Mouse (Mus musculus): ENCODE results near the gene Ccdc136. TPM values are rescaled to one million over a fixed set of nuclear protein-coding genes. Genes with fewer than 3 reads are reported as not detected.
"Not testable (repeated sequence)": the region's sequence is repeated elsewhere in the genome, so short reads cannot be mapped to it uniquely, and the experiment has no call there.

The Ccdc136 gene
- polyA plus RNA-seq, 1 experiment from 2014 or later, result 27.2 TPM

- H3K36me3 ChIP-seq, result peaks cover 35% of the 10 kb centered on the region
- H3K27me3 ChIP-seq, result no peaks in the 10 kb centered on the region
- no peaks in the 10 kb centered on the region; the same call in 1 of the 2 replicates for H3K4me1 ChIP-seq
- no peak overlapping the region for H3K27ac ChIP-seq (replicated peaks)
- H3K4me3 ChIP-seq, result no peak overlapping the region
- no peak overlapping the region for H3K9ac ChIP-seq (replicated peaks)
- ATAC-seq (ENCODE audit: low FRiP score, low read depth), result no peak
- 80% methylated on average over 1 of the region's 1 CpGs for WGBS
- no peaks in the 10 kb centered on the region for H3K9me3 ChIP-seq
- no peak overlapping the region for H3K4me2 ChIP-seq (replicated peaks)
Measured at GRCm38 (mm10) chr6:29365277-29365676, 30.8 kb upstream of the Ccdc136 start.

DNA sequence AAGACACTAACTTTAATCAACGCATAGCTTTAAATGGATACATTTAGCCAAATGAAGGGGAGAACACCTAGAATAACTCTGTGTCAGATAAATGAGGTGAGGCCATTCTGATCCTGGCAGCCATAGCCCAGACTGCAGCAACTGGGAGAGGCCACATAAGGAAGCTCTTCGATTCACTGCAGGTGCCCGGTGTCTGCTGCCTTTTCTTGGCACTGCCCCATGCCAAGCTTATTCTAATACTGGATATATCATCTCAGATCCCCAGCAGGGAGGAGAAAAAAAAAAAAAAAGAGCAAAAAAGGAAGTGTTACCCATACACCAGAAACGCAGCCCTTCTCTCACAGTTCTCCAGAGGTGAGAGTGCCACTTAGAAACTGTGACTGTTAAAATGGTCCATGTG lies 18.7 kb upstream of the Ccdc136 start:
- Histone ChIP-seq H3K27ac (replicated peaks) (no peak overlapping the region), H3K4me2 (replicated peaks) (no peak overlapping the region), H3K9me3 (no peaks in the 10 kb centered on the region), H3K9ac (replicated peaks) (no peak overlapping the region), H3K4me3 (no peak overlapping the region), H3K4me1 (no peaks in the 10 kb centered on the region), H3K27me3 (no peaks in the 10 kb centered on the region), H3K36me3 (peaks cover 62% of the 10 kb centered on the region)
- no peak for ATAC-seq (ENCODE audit: low FRiP score, low read depth)
- 99% methylated on average over 4 of the region's 4 CpGs for WGBS

GRCm38 (mm10) chr6:29378678-29379077 lies 17.4 kb upstream of the Ccdc136 start:
- Histone ChIP-seq H3K4me1 (no peaks in the 10 kb centered on the region), H3K4me3 (no peak overlapping the region), H3K9me3 (no peaks in the 10 kb centered on the region), H3K27me3 (no peaks in the 10 kb centered on the region), H3K4me2 (replicated peaks) (no peak overlapping the region), H3K27ac (replicated peaks) (no peak overlapping the region), H3K9ac (replicated peaks) (no peak overlapping the region), H3K36me3 (peaks cover 49% of the 10 kb centered on the region)
- 94% methylated on average over 10 of the region's 10 CpGs for WGBS
- ATAC-seq (ENCODE audit: low FRiP score, low read depth), result no peak

DNA sequence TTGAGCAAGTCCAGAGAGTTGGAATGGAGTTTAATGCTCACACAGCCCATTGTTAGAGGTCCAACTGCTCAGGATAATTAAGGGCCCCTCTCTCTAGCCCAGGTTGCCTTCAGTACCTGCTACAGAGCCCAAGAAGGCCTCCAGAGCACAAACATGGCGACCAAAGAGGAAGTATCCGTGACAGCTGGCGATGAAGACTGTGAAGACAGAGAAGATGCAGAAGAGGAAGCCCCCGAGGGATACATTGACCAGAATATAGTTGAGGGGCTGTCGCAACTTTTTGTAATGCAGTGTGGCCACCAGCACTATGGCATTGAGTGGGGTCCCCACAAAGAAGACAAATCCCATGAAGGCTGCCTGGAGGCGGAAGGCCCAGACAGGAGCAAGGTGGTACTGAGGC lies 16.2 kb upstream of the Ccdc136 start:
- H3K4me3 ChIP-seq, result no peak overlapping the region
- H3K4me2 ChIP-seq (replicated peaks), result no peak overlapping the region
- H3K9me3 ChIP-seq, result no peaks in the 10 kb centered on the region
- H3K36me3 ChIP-seq, result peaks cover 36% of the 10 kb centered on the region
- H3K4me1 ChIP-seq, result no peaks in the 10 kb centered on the region
- 95% methylated on average over 6 of the region's 6 CpGs for WGBS
- no peak for ATAC-seq (ENCODE audit: low FRiP score, low read depth)
- H3K27ac ChIP-seq (replicated peaks), result no peak overlapping the region
- no peak overlapping the region for H3K9ac ChIP-seq (replicated peaks)
- no peaks in the 10 kb centered on the region for H3K27me3 ChIP-seq

DNA sequence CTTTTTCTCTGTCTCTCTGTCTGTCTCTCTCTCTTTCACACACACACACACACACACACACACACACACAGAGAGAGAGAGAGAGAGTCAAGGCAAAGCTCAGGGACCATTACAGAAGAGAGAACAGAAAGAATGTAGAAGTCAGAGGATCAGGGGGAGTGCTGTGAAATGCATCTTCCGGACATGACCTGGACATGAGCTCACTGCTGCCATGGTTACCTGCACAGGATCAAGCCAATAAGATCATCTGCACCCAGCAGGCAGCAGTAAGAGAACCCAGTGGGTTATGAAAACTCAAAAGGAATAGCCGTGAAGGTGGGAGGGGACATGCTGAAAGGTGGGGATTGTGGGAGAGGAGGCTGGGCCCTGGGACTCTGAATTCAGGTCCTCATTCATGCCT lies 13.7 kb upstream of the Ccdc136 start:
- H3K36me3 ChIP-seq, result peaks cover 14% of the 10 kb centered on the region
- no peak overlapping the region for H3K4me2 ChIP-seq (replicated peaks)
- 40% methylated on average over 2 of the region's 2 CpGs for WGBS
- H3K4me3 ChIP-seq, result no peak overlapping the region
- no peak overlapping the region for H3K9ac ChIP-seq (replicated peaks)
- ATAC-seq (ENCODE audit: low FRiP score, low read depth), result no peak
- H3K27ac ChIP-seq (replicated peaks), result no peak overlapping the region
- no peaks in the 10 kb centered on the region for H3K9me3 ChIP-seq
- 0 out of 2 replicates have a peak, but pooled peaks cover under 1% of the 10 kb centered on the region for H3K4me1 ChIP-seq
- H3K27me3 ChIP-seq, result 0 out of 2 replicates have a peak, but pooled peaks cover 3% of the 10 kb centered on the region

- Histone ChIP-seq H3K4me2 (replicated peaks) (0 out of 2 replicates have a peak within 1 kb of the TSS, but pooled peaks have one; percentile 10), H3K36me3 (no peaks in the 10 kb centered on the region), H3K9ac (replicated peaks) (no peak within 1 kb of the TSS), H3K27ac (replicated peaks) (no peak within 1 kb of the TSS), H3K4me3 (no peak within 1 kb of the TSS), H3K4me1 (peaks cover 7% of the 10 kb centered on the region), H3K27me3 (peaks cover 26% of the 10 kb centered on the region), H3K9me3 (no peaks in the 10 kb centered on the region)
- WGBS, result 3% methylated on average over 12 of the region's 12 CpGs
- ATAC-seq (ENCODE audit: low FRiP score, low read depth), result no peak
Measured at GRCm38 (mm10) chr6:29388052-29388518, 8.0 kb upstream of the Ccdc136 start, which contains the start of gene Opn1sw. Opn1sw (minus strand) TSS chr6:29388468.

DNA sequence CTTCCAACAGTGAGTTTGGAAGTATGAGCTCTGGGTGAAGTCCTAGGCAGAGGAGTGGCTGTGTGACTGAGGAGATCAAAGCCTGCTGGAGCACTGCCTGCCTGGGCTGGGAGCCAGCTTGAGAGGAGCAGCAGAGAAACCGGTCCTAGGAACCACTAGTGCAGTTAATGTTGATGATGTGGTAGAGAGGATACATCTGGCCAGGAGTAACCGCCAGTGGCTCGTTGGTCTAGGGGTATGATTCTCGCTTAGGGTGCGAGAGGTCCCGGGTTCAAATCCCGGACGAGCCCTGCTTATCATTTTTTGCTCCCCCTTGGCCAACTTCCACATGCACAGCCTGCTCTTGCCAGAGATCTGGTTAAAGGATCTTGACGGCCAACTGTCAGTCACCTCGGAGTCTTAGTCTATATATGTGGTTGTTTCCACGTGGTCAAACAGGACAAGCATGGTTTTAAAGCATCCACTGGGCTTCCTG lies 7.5 kb upstream of the Ccdc136 start:
- Histone ChIP-seq H3K27ac (replicated peaks) (no peak overlapping the region), H3K4me3 (no peak overlapping the region), H3K4me2 (replicated peaks) (no peak overlapping the region), H3K9ac (replicated peaks) (no peak overlapping the region), H3K27me3 (peaks cover 28% of the 10 kb centered on the region), H3K4me1 (peaks cover 7% of the 10 kb centered on the region), H3K36me3 (no peaks in the 10 kb centered on the region), H3K9me3 (no peaks in the 10 kb centered on the region)
- 14% methylated on average over 11 of the region's 11 CpGs for WGBS
- ATAC-seq (ENCODE audit: low FRiP score, low read depth), result no peak

DNA sequence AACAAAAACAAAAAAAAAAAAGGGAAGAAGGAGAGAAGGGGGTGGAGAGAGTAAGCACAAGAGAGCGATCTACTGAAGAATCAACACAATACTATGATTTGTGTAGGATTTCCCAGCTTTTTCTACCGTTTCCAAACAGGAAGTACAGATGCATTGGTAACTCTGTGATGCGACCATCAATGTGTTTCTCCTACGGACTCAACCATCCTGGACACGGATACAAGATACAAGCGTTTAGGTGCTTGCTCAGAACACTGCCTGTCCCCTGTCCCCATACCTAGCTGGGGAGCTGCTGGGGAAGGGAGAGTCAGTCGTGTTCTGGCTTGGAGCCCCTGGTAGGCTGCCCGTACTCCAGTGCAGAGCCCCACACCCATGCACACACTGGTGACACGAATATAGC lies 6.7 kb upstream of the Ccdc136 start:
- Histone ChIP-seq H3K9me3 (no peaks in the 10 kb centered on the region), H3K4me2 (replicated peaks) (no peak overlapping the region), H3K36me3 (no peaks in the 10 kb centered on the region), H3K27ac (replicated peaks) (no peak overlapping the region), H3K4me1 (peaks cover 7% of the 10 kb centered on the region), H3K27me3 (peaks cover 35% of the 10 kb centered on the region), H3K4me3 (no peak overlapping the region), H3K9ac (replicated peaks) (no peak overlapping the region)
- WGBS, result 66% methylated on average over 9 of the region's 9 CpGs
- no peak for ATAC-seq (ENCODE audit: low FRiP score, low read depth)

GRCm38 (mm10) chr6:29390500-29390899 lies 5.6 kb upstream of the Ccdc136 start:
- WGBS, result 79% methylated on average over 1 of the region's 1 CpGs
- not testable (repeated sequence) for H3K4me2 ChIP-seq (replicated peaks); H3K36me3 ChIP-seq; H3K4me3 ChIP-seq; H3K9me3 ChIP-seq; H3K9ac ChIP-seq (replicated peaks); H3K27ac ChIP-seq (replicated peaks); H3K4me1 ChIP-seq; ATAC-seq (ENCODE audit: low FRiP score, low read depth)
- H3K27me3 ChIP-seq, result peaks cover 46% of the 10 kb centered on the region

DNA sequence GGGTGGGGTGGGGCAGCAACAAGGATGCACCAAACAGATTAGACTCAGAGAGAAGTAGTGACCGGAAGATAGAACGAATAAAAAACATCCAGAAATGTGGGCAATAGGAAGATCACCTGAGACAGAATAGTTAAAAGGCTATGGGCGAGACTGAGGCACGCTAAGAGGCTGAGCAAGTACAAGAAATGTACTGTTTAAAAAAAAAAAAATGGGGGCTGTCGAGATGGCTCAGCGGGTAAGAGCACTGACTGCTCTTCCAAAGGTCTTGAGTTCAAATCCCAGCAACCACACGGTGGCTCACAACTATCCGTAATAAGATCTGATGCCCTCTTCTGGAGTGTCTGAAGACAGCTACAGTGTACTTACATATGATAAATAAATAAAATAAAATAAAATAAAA lies 4.9 kb upstream of the Ccdc136 start:
- not testable (repeated sequence) for H3K4me2 ChIP-seq (replicated peaks); H3K36me3 ChIP-seq; ATAC-seq (ENCODE audit: low FRiP score, low read depth); H3K4me3 ChIP-seq; H3K27ac ChIP-seq (replicated peaks); H3K9me3 ChIP-seq; H3K9ac ChIP-seq (replicated peaks)
- Histone ChIP-seq H3K27me3 (peaks cover 48% of the 10 kb centered on the region), H3K4me1 (peaks cover 11% of the 10 kb centered on the region)
- WGBS, result 80% methylated on average over 8 of the region's 8 CpGs

DNA sequence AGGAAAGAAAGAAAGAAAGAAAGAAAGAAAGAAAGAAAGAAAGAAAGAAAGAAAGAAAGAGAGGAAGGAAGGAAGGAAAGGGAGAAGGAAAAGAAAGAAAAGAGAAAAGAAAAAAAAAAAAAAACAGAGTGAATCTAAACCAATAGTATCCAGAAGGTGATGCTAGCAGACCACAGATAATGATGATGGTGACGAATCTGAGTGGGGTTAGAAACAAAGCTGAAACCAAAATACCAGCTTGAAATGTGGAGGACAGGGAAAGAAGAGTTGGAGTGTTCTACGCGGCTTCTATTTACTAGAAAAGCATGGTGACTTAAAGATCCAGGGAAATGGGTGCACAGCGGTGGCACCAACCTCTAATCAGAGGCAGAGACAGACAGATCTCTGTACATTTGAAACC lies 4.3 kb upstream of the Ccdc136 start:
- no peak overlapping the region for H3K4me2 ChIP-seq (replicated peaks)
- H3K27ac ChIP-seq (replicated peaks), result no peak overlapping the region
- peaks cover 48% of the 10 kb centered on the region for H3K27me3 ChIP-seq
- H3K4me3 ChIP-seq, result no peak overlapping the region
- peaks cover 11% of the 10 kb centered on the region for H3K4me1 ChIP-seq
- H3K9ac ChIP-seq (replicated peaks), result no peak overlapping the region
- ATAC-seq (ENCODE audit: low FRiP score, low read depth), result no peak
- no peaks in the 10 kb centered on the region for H3K36me3 ChIP-seq
- no peaks in the 10 kb centered on the region for H3K9me3 ChIP-seq
- 73% methylated on average over 4 of the region's 4 CpGs for WGBS

GRCm38 (mm10) chr6:29394286-29394685 lies 1.8 kb upstream of the Ccdc136 start:
- ATAC-seq (ENCODE audit: low FRiP score, low read depth), result no peak
- Histone ChIP-seq H3K4me1 (peaks cover 15% of the 10 kb centered on the region), H3K27me3 (peaks cover 37% of the 10 kb centered on the region), H3K4me2 (replicated peaks) (no peak overlapping the region), H3K27ac (replicated peaks) (no peak overlapping the region), H3K9me3 (no peaks in the 10 kb centered on the region), H3K36me3 (no peaks in the 10 kb centered on the region), H3K9ac (replicated peaks) (no peak overlapping the region), H3K4me3 (no peak overlapping the region)
- WGBS, result 45% methylated on average over 1 of the region's 1 CpGs
